Mouse (Mus musculus) lung, postnatal 36 days (tissue): Measurements from ENCODE around the gene Kif22.

ENCODE experiments used
- DNase-seq: peaks from one replicate; pipeline ENCODE4 v3.0.0; 2022; ENCODE audit warnings: mixed read lengths

The Kif22 gene

GRCm38 (mm10) chr7:127030172-127030571, 12.1 kb downstream of the Kif22 start:
- no peak for DNase-seq

GRCm38 (mm10) chr7:127027885-127028284, 14.4 kb downstream of the Kif22 start:
- DNase-seq, result no peak

- peak; percentile 100 for DNase-seq
Observed at GRCm38 (mm10) chr7:127026984-127027726, 15.1 kb downstream of the Kif22 start, which contains the start of gene Maz. TSS of gene Maz (minus strand) at chr7:127027037.

GRCm38 (mm10) chr7:127026616-127026983, 15.7 kb downstream of the Kif22 start:
- no peak for DNase-seq

GRCm38 (mm10) chr7:127026161-127026600, 16.1 kb downstream of the Kif22 start:
- peak; percentile 65 for DNase-seq

- peak; percentile 40 for DNase-seq
Observed at GRCm38 (mm10) chr7:127025556-127026160, 16.6 kb downstream of the Kif22 start.

- peak; percentile 89 for DNase-seq
Observed at GRCm38 (mm10) chr7:127024755-127025555, 17.3 kb downstream of the Kif22 start.

- no peak for DNase-seq
Observed at GRCm38 (mm10) chr7:127023896-127024690, 18.2 kb downstream of the Kif22 start.

- DNase-seq, result peak; percentile 52
Observed at GRCm38 (mm10) chr7:127023272-127023691, 19.0 kb downstream of the Kif22 start.

- DNase-seq, result no peak
Observed at GRCm38 (mm10) chr7:127022528-127023271, 19.6 kb downstream of the Kif22 start.

GRCm38 (mm10) chr7:127021563-127022527, 20.4 kb downstream of the Kif22 start:
- DNase-seq, result no peak

- DNase-seq, result peak; percentile 44
Observed at GRCm38 (mm10) chr7:127020901-127021562, 21.2 kb downstream of the Kif22 start, which contains the start of the genes Gm42742 and Prrt2. TSS of gene Gm42742 (minus strand) at chr7:127021097. TSS of gene Prrt2 (minus strand) at chr7:127021211.

GRCm38 (mm10) chr7:127020491-127020890, 21.8 kb downstream of the Kif22 start:
- no peak for DNase-seq

GRCm38 (mm10) chr7:127020031-127020430, 22.2 kb downstream of the Kif22 start:
- no peak for DNase-seq

- DNase-seq, result no peak
Observed at GRCm38 (mm10) chr7:127019306-127019960, 22.8 kb downstream of the Kif22 start.

GRCm38 (mm10) chr7:127018416-127019305, 23.6 kb downstream of the Kif22 start:
- DNase-seq, result no peak

GRCm38 (mm10) chr7:127017950-127018345, 24.3 kb downstream of the Kif22 start:
- DNase-seq, result no peak
